Mouse (Mus musculus): ENCODE data around the gene Alk.

DNA sequence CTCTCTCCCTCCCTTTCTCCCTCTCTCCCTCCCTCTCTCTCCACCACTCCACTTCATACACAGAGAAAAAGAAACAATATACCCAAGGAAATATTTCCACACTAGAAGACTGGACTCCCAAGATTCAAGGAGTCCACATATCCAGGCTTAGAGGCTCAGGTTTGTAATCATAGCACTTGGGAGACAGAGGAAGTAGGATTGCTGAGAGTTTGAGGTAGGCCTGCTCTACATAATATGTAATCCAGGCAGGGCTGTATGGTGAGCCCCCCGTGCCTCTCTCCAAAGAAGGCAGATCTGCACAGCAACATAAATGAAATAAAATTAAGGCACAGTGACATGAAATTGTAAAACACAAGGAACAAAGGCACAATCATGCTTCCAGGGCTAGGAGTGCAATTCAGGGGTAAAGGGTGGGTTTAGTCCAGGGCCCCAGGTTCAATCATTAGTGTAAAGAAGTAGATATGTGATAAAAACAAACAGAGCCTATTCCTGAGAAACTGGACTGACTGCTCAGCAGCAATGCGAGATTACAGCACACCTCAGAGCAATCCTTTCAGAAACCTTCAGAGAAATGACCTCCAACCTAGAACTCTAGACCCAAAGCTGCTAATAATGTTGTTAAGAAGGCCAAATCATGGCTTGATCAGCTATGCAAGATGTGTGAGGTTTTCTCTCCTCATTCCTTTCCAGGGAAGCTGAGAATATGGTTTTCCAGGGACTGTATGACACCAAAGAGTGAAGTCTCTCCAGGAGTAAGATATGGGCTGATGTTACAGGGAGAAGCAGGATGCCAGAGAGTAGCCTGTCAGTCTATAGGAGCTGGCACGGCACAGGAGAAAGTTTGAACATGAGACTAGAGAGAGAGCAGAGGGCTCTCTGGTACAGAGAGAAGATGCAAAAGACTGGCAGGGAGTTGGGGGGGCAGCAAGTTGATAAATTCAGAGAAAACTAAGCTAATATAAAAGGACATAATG lies 158.9 kb downstream of the Alk start:
- TF ChIP-seq EP300 (IDR thresholded peaks at IDR 0.05; ENCODE audit: low read depth): no peak
- TF ChIP-seq CTCF (IDR thresholded peaks at IDR 0.05; ENCODE audit: low read depth): no peak

All from liver, postnatal 0 days (tissue).